Mouse (Mus musculus) CD4-positive, CD25-positive, alpha-beta regulatory T cell (primary cell): Measurements from ENCODE around the gene Mettl7b. TPM values are rescaled to one million over a fixed set of nuclear protein-coding genes. Genes with fewer than 3 reads are reported as not detected.

ENCODE experiments used
- polyA plus RNA-seq: library from polyadenylated mRNA; unstranded; fragments of 100-300 nt; shearing (Covaris generic); gene quantifications from one replicate; pipeline ENCODE4 v1.2.1, GENCODE M21; 2017

Gene Mettl7b
- polyA plus RNA-seq = not detected

GRCm38 (mm10) chr10:128960590-128961584 is at the start of gene Mettl7b:
Gene Mettl7b (minus strand): TSS chr10:128960988.

GRCm38 (mm10) chr10:129010288-129010841 is 49.6 kb upstream of the Mettl7b start, which contains the start of gene Olfr763:
Gene Olfr763 (plus strand): TSS chr10:129010791.

GRCm38 (mm10) chr10:128989131-128989530 is 28.3 kb upstream of the Mettl7b start, which contains the start of gene Olfr9:
Gene Olfr9 (plus strand): TSS chr10:128989431.

GRCm38 (mm10) chr10:128933574-128933973 is 27.2 kb downstream of the Mettl7b start, which contains the start of gene Itga7:
Gene Itga7 (plus strand): TSS chr10:128933818.

GRCm38 (mm10) chr10:128923935-128924334 is 36.9 kb downstream of the Mettl7b start, which contains the start of gene Bloc1s1:
Gene Bloc1s1 (minus strand): TSS chr10:128924035.

GRCm38 (mm10) chr10:128922822-128923012 is 38.1 kb downstream of the Mettl7b start, which contains the start of gene Rdh5:
Gene Rdh5 (minus strand): TSS chr10:128922888.

Other genes starting within 250 kb of the Mettl7b start
- gene Dgka, start 216.1 kb downstream of the Mettl7b start, polyA plus RNA-seq = 752 TPM
- 45.9 TPM for gene Pym1, start 213.1 kb downstream of the Mettl7b start, polyA plus RNA-seq
- gene Mmp19, start 170.1 kb downstream of the Mettl7b start, polyA plus RNA-seq = 0.07 TPM
- gene Dnajc14, start 156.9 kb downstream of the Mettl7b start, polyA plus RNA-seq = 98.2 TPM
- 5.9 TPM for gene Tmem198b, start 156.6 kb downstream of the Mettl7b start, polyA plus RNA-seq
- gene Sarnp, start 143.7 kb downstream of the Mettl7b start, polyA plus RNA-seq = 157 TPM
- gene Ormdl2, start 139.3 kb downstream of the Mettl7b start, polyA plus RNA-seq = 52.6 TPM
- gene Gdf11, start 69.3 kb downstream of the Mettl7b start, polyA plus RNA-seq = 3.2 TPM
- 0.69 TPM for gene Cd63, start 60.0 kb downstream of the Mettl7b start, polyA plus RNA-seq
- gene Rdh5, start 38.1 kb downstream of the Mettl7b start, polyA plus RNA-seq = 17.3 TPM
- 166 TPM for gene Bloc1s1, start 37.0 kb downstream of the Mettl7b start, polyA plus RNA-seq
- 4.0 TPM for gene Itga7, start 27.2 kb downstream of the Mettl7b start, polyA plus RNA-seq
- not detected for gene Olfr9, start 28.4 kb upstream of the Mettl7b start, polyA plus RNA-seq
- not detected for gene Olfr763, start 49.8 kb upstream of the Mettl7b start, polyA plus RNA-seq
- gene Olfr764-ps1, start 78.9 kb upstream of the Mettl7b start, polyA plus RNA-seq = not detected
- not detected for gene Olfr765, start 89.0 kb upstream of the Mettl7b start, polyA plus RNA-seq
- not detected for gene Olfr766-ps1, start 108.0 kb upstream of the Mettl7b start, polyA plus RNA-seq
- not detected for gene Olfr767, start 121.9 kb upstream of the Mettl7b start, polyA plus RNA-seq
- gene Olfr768, start 138.4 kb upstream of the Mettl7b start, polyA plus RNA-seq = not detected
- gene Olfr769, start 156.9 kb upstream of the Mettl7b start, polyA plus RNA-seq = 0.04 TPM
- not detected for gene Olfr770, start 178.0 kb upstream of the Mettl7b start, polyA plus RNA-seq
- not detected for gene Olfr771, start 203.8 kb upstream of the Mettl7b start, polyA plus RNA-seq
- not detected for gene Olfr772, start 216.9 kb upstream of the Mettl7b start, polyA plus RNA-seq
- gene Olfr773, start 226.4 kb upstream of the Mettl7b start, polyA plus RNA-seq = not detected